Mouse (Mus musculus) cerebellum, adult 9-10 months (tissue): ENCODE data around the gene Cntrl.

Experiments used
- DNase-seq: peaks from one replicate; pipeline ENCODE4 v3.0.0; 2022

Cntrl gene

GRCm38 (mm10) chr2:35175281-35176065 is 66.2 kb downstream of the Cntrl start:
- DNase-seq, result no peak

GRCm38 (mm10) chr2:35178153-35178552 is 68.9 kb downstream of the Cntrl start:
- DNase-seq, result no peak

- no peak for DNase-seq
Measured at GRCm38 (mm10) chr2:35183115-35183673, 73.9 kb downstream of the Cntrl start.

GRCm38 (mm10) chr2:35188929-35189328 is 79.6 kb downstream of the Cntrl start:
- DNase-seq, result no peak

GRCm38 (mm10) chr2:35193976-35194375 is 84.7 kb downstream of the Cntrl start:
- DNase-seq, result no peak

- DNase-seq, result no peak
Measured at GRCm38 (mm10) chr2:35195626-35196544, 86.6 kb downstream of the Cntrl start.

- peak; percentile 43 for DNase-seq
Measured at GRCm38 (mm10) chr2:35199541-35199940, 90.2 kb downstream of the Cntrl start.

GRCm38 (mm10) chr2:35199971-35200897 is 90.9 kb downstream of the Cntrl start:
- peak; percentile 51 for DNase-seq

- DNase-seq, result peak; percentile 100
Measured at GRCm38 (mm10) chr2:35200898-35201668, 91.8 kb downstream of the Cntrl start, which contains the start of gene Rab14. Rab14 (minus strand) TSS chr2:35201120.

GRCm38 (mm10) chr2:35203729-35204128 is 94.4 kb downstream of the Cntrl start:
- DNase-seq, result no peak

GRCm38 (mm10) chr2:35206761-35207160 is 97.5 kb downstream of the Cntrl start:
- DNase-seq, result no peak

- no peak for DNase-seq
Measured at GRCm38 (mm10) chr2:35208054-35208453, 98.8 kb downstream of the Cntrl start.

- no peak for DNase-seq
Measured at GRCm38 (mm10) chr2:35208931-35209665, 99.8 kb downstream of the Cntrl start.

- DNase-seq, result no peak
Measured at GRCm38 (mm10) chr2:35211681-35212080, 102.4 kb downstream of the Cntrl start.

GRCm38 (mm10) chr2:35213345-35213910 is 104.1 kb downstream of the Cntrl start:
- DNase-seq, result no peak

- DNase-seq, result peak; percentile 74
Measured at GRCm38 (mm10) chr2:35214881-35215358, 105.6 kb downstream of the Cntrl start.

GRCm38 (mm10) chr2:35215363-35215762 is 106.1 kb downstream of the Cntrl start:
- DNase-seq, result no peak

GRCm38 (mm10) chr2:35216701-35217100 is 107.4 kb downstream of the Cntrl start:
- no peak for DNase-seq

GRCm38 (mm10) chr2:35218736-35219135 is 109.4 kb downstream of the Cntrl start:
- no peak for DNase-seq

- DNase-seq, result no peak
Measured at GRCm38 (mm10) chr2:35222822-35223391, 113.6 kb downstream of the Cntrl start.
